Mouse (Mus musculus) T-cell, adult 66 days (primary cell): ENCODE measurements around the gene Bzw1. TPM values are rescaled to one million over a fixed set of nuclear protein-coding genes. Genes with fewer than 3 reads are reported as not detected.

Experiments
- total RNA-seq, 2 experiments: library from RNA; stranded (reverse); gene quantifications; 3 replicates in 1 of 2; 4 replicates in 1 of 2; pipeline ENCODE4 v1.2.4; 2023

Bzw1 gene
- total RNA-seq, result 100 to 1,000 TPM; 174 to 176 TPM

GRCm38 (mm10) chr1:58392652-58393283, at the start of gene Bzw1:
Gene Bzw1, plus strand, starts transcription at chr1:58392898.

GRCm38 (mm10) chr1:58423371-58424248, 30.9 kb downstream of the Bzw1 start, which contains the start of gene Clk1:
Gene Clk1, minus strand, starts transcription at chr1:58424066.

GRCm38 (mm10) chr1:58445143-58445722, 52.5 kb downstream of the Bzw1 start, which contains the start of the genes Nif3l1 and Ppil3:
Gene Nif3l1, plus strand, starts transcription at chr1:58445151.
Gene Ppil3, minus strand, starts transcription at chr1:58445486.

Other genes starting within 250 kb of the Bzw1 start
- gene Aox4, start 182.5 kb upstream of the Bzw1 start, total RNA-seq, result not detected
- gene Aox2, start 114.6 kb upstream of the Bzw1 start, total RNA-seq, result under 1 TPM; 0.12 to 0.23 TPM
- gene Clk1, start 31.2 kb downstream of the Bzw1 start, total RNA-seq, result 1,000 to 10,000 TPM; 1,400 to 1,605 TPM
- gene Nif3l1, start 52.3 kb downstream of the Bzw1 start, total RNA-seq, result 10 to 100 TPM; 35.8 to 49.2 TPM
- gene Ppil3, start 52.6 kb downstream of the Bzw1 start, total RNA-seq, result 10 to 100 TPM; 37.3 to 43.5 TPM
- 10 to 100 TPM; 22.9 to 27.1 TPM for gene Orc2, start 112.2 kb downstream of the Bzw1 start, total RNA-seq
- gene Fam126b, start 193.4 kb downstream of the Bzw1 start, total RNA-seq, result 10 to 100 TPM; 13.4 to 24.7 TPM
- 10 to 100 TPM; 35.4 to 46.4 TPM for gene Ndufb3, start 193.5 kb downstream of the Bzw1 start, total RNA-seq